Mouse (Mus musculus): ENCODE measurements around the gene Endog. TPM values are rescaled to one million over a fixed set of nuclear protein-coding genes. Genes with fewer than 3 reads are reported as not detected.
"Not testable (repeated sequence)": the region's sequence is repeated elsewhere in the genome, so short reads cannot be mapped to it uniquely, and the experiment has no call there.

Endog gene
- 19.4 and 33.0 TPM in 2 replicates for polyA plus RNA-seq (2012; rRNA removed)

- peak within 1 kb of the TSS; percentile 68 for H3K4me3 ChIP-seq (ENCODE audit: extremely low read depth, insufficient read depth, insufficient read length)
- no peak for TF ChIP-seq CTCF (IDR thresholded peaks at IDR 0.05; ENCODE audit: extremely low read depth, insufficient read depth, insufficient read length, insufficient replicate concordance)
- TF ChIP-seq POLR2A (IDR thresholded peaks at IDR 0.05; ENCODE audit: low read depth, low read length), result peak; percentile 63
- peaks cover 12% of the 10 kb centered on the region for H3K36me3 ChIP-seq (ENCODE audit: control insufficient read depth, insufficient read depth, low read length)
- peak; percentile 50 to 81 for DNase-seq (ENCODE audit: low read depth in 1 of 2, low spot score in 2 of 2)
- under 1% methylated on average over 75 of the region's 75 CpGs for WGBS
- H3K4me1 ChIP-seq (ENCODE audit: control insufficient read depth, insufficient read depth, insufficient read length), result peaks cover 4% of the 10 kb centered on the region
- H3K27me3 ChIP-seq (ENCODE audit: control insufficient read depth, insufficient read depth, low read length), result no peaks in the 10 kb centered on the region
- peak within 1 kb of the TSS; percentile 83 for H3K27ac ChIP-seq (ENCODE audit: insufficient read depth, low read length)
These were observed at the start of gene Endog for GRCm38 (mm10) chr2:30171371-30171996. Endog (plus strand) TSS chr2:30171493.

GRCm38 (mm10) chr2:30122766-30123165 lies 48.5 kb upstream of the Endog start:
- TF ChIP-seq POLR2A (IDR thresholded peaks at IDR 0.05; ENCODE audit: low read depth, low read length), result no peak
- no peak for TF ChIP-seq CTCF (IDR thresholded peaks at IDR 0.05; ENCODE audit: extremely low read depth, insufficient read depth, insufficient read length, insufficient replicate concordance)
- peaks cover 17% of the 10 kb centered on the region; the same call in 1 of the 2 replicates for H3K4me1 ChIP-seq (ENCODE audit: control insufficient read depth, insufficient read depth, insufficient read length)
- no peaks in the 10 kb centered on the region for H3K27me3 ChIP-seq (ENCODE audit: control insufficient read depth, insufficient read depth, low read length)
- WGBS, result 84% methylated on average over 5 of the region's 5 CpGs
- no peaks in the 10 kb centered on the region for H3K36me3 ChIP-seq (ENCODE audit: control insufficient read depth, insufficient read depth, low read length)
- DNase-seq (ENCODE audit: low read depth in 1 of 2, low spot score in 2 of 2), result no peak
- no peak overlapping the region for H3K27ac ChIP-seq (ENCODE audit: insufficient read depth, low read length)
- H3K4me3 ChIP-seq (ENCODE audit: extremely low read depth, insufficient read depth, insufficient read length), result no peak overlapping the region

- peaks cover 17% of the 10 kb centered on the region; the same call in 1 of the 2 replicates for H3K4me1 ChIP-seq (ENCODE audit: control insufficient read depth, insufficient read depth, insufficient read length)
- peak overlapping the region; percentile 86 for H3K4me3 ChIP-seq (ENCODE audit: extremely low read depth, insufficient read depth, insufficient read length)
- WGBS, result 2% methylated on average over 44 of the region's 44 CpGs
- H3K27ac ChIP-seq (ENCODE audit: insufficient read depth, low read length), result peak overlapping the region; percentile 90
- no peaks in the 10 kb centered on the region for H3K36me3 ChIP-seq (ENCODE audit: control insufficient read depth, insufficient read depth, low read length)
- no peaks in the 10 kb centered on the region for H3K27me3 ChIP-seq (ENCODE audit: control insufficient read depth, insufficient read depth, low read length)
- peak in 1 of 2 experiments; percentile 21 for DNase-seq (ENCODE audit: low read depth in 1 of 2, low spot score in 2 of 2)
- TF ChIP-seq CTCF (IDR thresholded peaks at IDR 0.05; ENCODE audit: extremely low read depth, insufficient read depth, insufficient read length, insufficient replicate concordance), result no peak
- TF ChIP-seq POLR2A (IDR thresholded peaks at IDR 0.05; ENCODE audit: low read depth, low read length), result no peak
These were observed 47.4 kb upstream of the Endog start for GRCm38 (mm10) chr2:30123729-30124471.

GRCm38 (mm10) chr2:30124472-30125274 lies 46.6 kb upstream of the Endog start, which contains the start of gene Zer1:
Zer1 (minus strand) TSS chr2:30124585.
- TF ChIP-seq POLR2A (IDR thresholded peaks at IDR 0.05; ENCODE audit: low read depth, low read length) (peak; percentile 79), CTCF (IDR thresholded peaks at IDR 0.05; ENCODE audit: extremely low read depth, insufficient read depth, insufficient read length, insufficient replicate concordance) (no peak)
- peak within 1 kb of the TSS; percentile 86 for H3K4me3 ChIP-seq (ENCODE audit: extremely low read depth, insufficient read depth, insufficient read length)
- WGBS, result 11% methylated on average over 29 of the region's 31 CpGs

GRCm38 (mm10) chr2:30128789-30129188 lies 42.5 kb upstream of the Endog start:
- WGBS, result 38% methylated on average over 2 of the region's 2 CpGs
- peak in 1 of 2 experiments; percentile 29 for DNase-seq (ENCODE audit: low read depth in 1 of 2, low spot score in 2 of 2)
- TF ChIP-seq POLR2A (IDR thresholded peaks at IDR 0.05; ENCODE audit: low read depth, low read length) (no peak), CTCF (IDR thresholded peaks at IDR 0.05; ENCODE audit: extremely low read depth, insufficient read depth, insufficient read length, insufficient replicate concordance) (no peak)
- no peaks in the 10 kb centered on the region for H3K27me3 ChIP-seq (ENCODE audit: control insufficient read depth, insufficient read depth, low read length)
- H3K36me3 ChIP-seq (ENCODE audit: control insufficient read depth, insufficient read depth, low read length), result no peaks in the 10 kb centered on the region
- H3K27ac ChIP-seq (ENCODE audit: insufficient read depth, low read length), result no peak overlapping the region
- peaks cover 6% of the 10 kb centered on the region; the same call in 1 of the 2 replicates for H3K4me1 ChIP-seq (ENCODE audit: control insufficient read depth, insufficient read depth, insufficient read length)
- no peak overlapping the region for H3K4me3 ChIP-seq (ENCODE audit: extremely low read depth, insufficient read depth, insufficient read length)

More at GRCm38 (mm10) chr2:30124472-30125274, 46.6 kb upstream of the Endog start, which contains the start of gene Zer1:
- H3K27me3 ChIP-seq (ENCODE audit: control insufficient read depth, insufficient read depth, low read length), result no peaks in the 10 kb centered on the region
- H3K27ac ChIP-seq (ENCODE audit: insufficient read depth, low read length), result peak within 1 kb of the TSS; percentile 90
- no peaks in the 10 kb centered on the region for H3K36me3 ChIP-seq (ENCODE audit: control insufficient read depth, insufficient read depth, low read length)
- peak; percentile 76 to 91 for DNase-seq (ENCODE audit: low read depth in 1 of 2, low spot score in 2 of 2)
- H3K4me1 ChIP-seq (ENCODE audit: control insufficient read depth, insufficient read depth, insufficient read length), result peaks cover 14% of the 10 kb centered on the region; the same call in 1 of the 2 replicates

- TF ChIP-seq POLR2A (IDR thresholded peaks at IDR 0.05; ENCODE audit: low read depth, low read length), result no peak
- TF ChIP-seq CTCF (IDR thresholded peaks at IDR 0.05; ENCODE audit: extremely low read depth, insufficient read depth, insufficient read length, insufficient replicate concordance), result no peak
- H3K4me3 ChIP-seq (ENCODE audit: extremely low read depth, insufficient read depth, insufficient read length), result no peak overlapping the region
- H3K27ac ChIP-seq (ENCODE audit: insufficient read depth, low read length), result no peak overlapping the region
- H3K4me1 ChIP-seq (ENCODE audit: control insufficient read depth, insufficient read depth, insufficient read length), result peaks cover 9% of the 10 kb centered on the region; the same call in 1 of the 2 replicates
- no peaks in the 10 kb centered on the region for H3K27me3 ChIP-seq (ENCODE audit: control insufficient read depth, insufficient read depth, low read length)
- no peaks in the 10 kb centered on the region for H3K36me3 ChIP-seq (ENCODE audit: control insufficient read depth, insufficient read depth, low read length)
- no peak for DNase-seq (ENCODE audit: low read depth in 1 of 2, low spot score in 2 of 2)
- 86% methylated on average over 4 of the region's 4 CpGs for WGBS
These were observed 41.1 kb upstream of the Endog start for GRCm38 (mm10) chr2:30130156-30130555.

GRCm38 (mm10) chr2:30131240-30131639 lies 40.1 kb upstream of the Endog start:
- not testable (repeated sequence) for H3K36me3 ChIP-seq (ENCODE audit: control insufficient read depth, insufficient read depth, low read length); H3K4me1 ChIP-seq (ENCODE audit: control insufficient read depth, insufficient read depth, insufficient read length); H3K4me3 ChIP-seq (ENCODE audit: extremely low read depth, insufficient read depth, insufficient read length); DNase-seq (ENCODE audit: low read depth in 1 of 2, low spot score in 2 of 2); H3K27me3 ChIP-seq (ENCODE audit: control insufficient read depth, insufficient read depth, low read length); H3K27ac ChIP-seq (ENCODE audit: insufficient read depth, low read length)
- WGBS, result 41% methylated on average over 5 of the region's 5 CpGs

Measured in spleen, adult 2 months (tissue).